Mouse (Mus musculus) kidney, adult 2 months (tissue): ENCODE data around the gene Tmem238. TPM values are rescaled to one million over a fixed set of nuclear protein-coding genes. Genes with fewer than 3 reads are reported as not detected.

Experiments used
- DNase-seq: peaks from one replicate; pipeline ENCODE4 v3.0.0; 2021
- H3K27ac ChIP-seq: fragments of 200-500 bp; 2 replicates; pipeline ENCODE4 v1.5.1; 2012; ENCODE audit warnings: low read depth, low read length, control low read depth, inconsistent platforms; ENCODE audit not compliant: insufficient read depth
- H3K27me3 ChIP-seq: fragments of 200-500 bp; replicated peaks from 2 replicates; pipeline ENCODE4 v1.6.1; 2012; ENCODE audit warnings: mild to moderate bottlenecking, moderate library complexity, low read length, inconsistent platforms; ENCODE audit not compliant: control insufficient read depth, insufficient read depth
- H3K36me3 ChIP-seq: fragments of 200-500 bp; 2 replicates; pipeline ENCODE4 v1.6.1; 2012; ENCODE audit warnings: mild to moderate bottlenecking, moderate library complexity, low read length, inconsistent platforms; ENCODE audit not compliant: control insufficient read depth, insufficient read depth
- H3K4me1 ChIP-seq: fragments of 200-500 bp; 2 replicates; pipeline ENCODE4 v1.6.1; 2011; ENCODE audit warnings: low read length; ENCODE audit not compliant: control insufficient read depth, insufficient read depth
- H3K4me3 ChIP-seq: fragments of 200-500 bp; 2 replicates; pipeline ENCODE4 v1.5.1; 2011; ENCODE audit warnings: mild to moderate bottlenecking, low read depth, low read length, control low read depth; ENCODE audit not compliant: insufficient read depth
- CTCF ChIP-seq: fragments of 200-500 bp; conservative IDR thresholded peaks from 2 replicates; pipeline ENCODE4 v1.5.1; 2011; ENCODE audit warnings: low read depth, mild to moderate bottlenecking, control low read depth, low read length, moderate library complexity, mixed read lengths; ENCODE audit not compliant: insufficient read depth, insufficient read length
- POLR2A ChIP-seq: fragments of 200-500 bp; IDR thresholded peaks from one replicate; pipeline ENCODE4 v1.6.1; 2011; ENCODE audit warnings: low read depth, low read length, control low read depth
- WGBS: fragments of 180-500 bp; shearing (Covaris S2); methylation state at CpG from one replicate; pipeline ENCODE4 v1.1.7; 2018; 5-methylcytosine and 5-hydroxymethylcytosine counted together
- polyA plus RNA-seq: library from polyadenylated mRNA; depleted of rRNA; stranded (reverse); fragments of >200 nt; gene quantifications from 2 replicates; pipeline ENCODE4 v1.2.3, GENCODE M21; 2012

Gene Tmem238
- polyA plus RNA-seq, 1 experiment = 57.8 TPM

DNA sequence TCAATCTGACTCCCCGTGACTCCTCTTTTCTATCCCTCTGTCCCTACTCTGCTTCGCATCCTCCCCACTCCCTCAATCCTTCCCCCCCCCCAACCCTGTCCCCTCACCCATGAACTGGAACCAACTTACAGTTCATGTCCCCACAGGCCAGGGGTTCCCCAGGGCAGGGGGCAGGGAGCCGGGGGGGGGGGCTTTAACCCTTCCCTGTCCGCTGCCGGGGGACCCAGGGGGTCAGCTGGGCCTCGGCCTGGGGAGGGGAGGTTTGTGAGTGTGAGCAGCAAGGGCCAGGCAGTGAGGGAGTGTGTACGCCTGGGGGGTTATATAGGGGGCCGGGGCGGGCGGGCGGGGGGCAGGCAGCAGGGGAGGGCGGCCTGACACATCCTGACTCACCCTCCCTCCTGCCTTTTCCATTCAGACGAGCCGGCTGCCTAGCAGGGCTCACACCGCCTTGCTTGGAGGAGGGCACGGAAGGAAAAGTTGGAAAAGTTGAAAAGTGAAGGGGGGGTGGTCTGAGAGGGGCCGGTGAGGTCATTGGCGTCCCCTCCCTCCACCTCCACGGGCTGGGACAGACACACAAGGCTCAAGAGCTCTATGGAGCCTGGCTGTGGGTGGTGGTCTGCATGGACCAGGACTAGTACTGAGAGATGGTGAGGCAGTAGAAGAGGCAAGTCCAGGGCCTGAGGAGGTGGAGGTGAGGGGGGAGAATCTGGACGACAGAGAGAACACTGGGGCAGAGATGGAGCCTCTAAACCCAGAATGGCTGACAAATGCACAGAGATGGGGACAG, 11.4 kb downstream of the Tmem238 start:
- H3K4me1 ChIP-seq = no peaks in the 10 kb centered on the region
- no peaks in the 10 kb centered on the region for H3K36me3 ChIP-seq
- H3K4me3 ChIP-seq = no peak overlapping the region
- no peak for DNase-seq
- 10% methylated on average over 20 of the region's 20 CpGs for WGBS
- no peak for TF ChIP-seq POLR2A
- no peak for TF ChIP-seq CTCF
- no peaks in the 10 kb centered on the region for H3K27me3 ChIP-seq
- no peak overlapping the region for H3K27ac ChIP-seq

DNA sequence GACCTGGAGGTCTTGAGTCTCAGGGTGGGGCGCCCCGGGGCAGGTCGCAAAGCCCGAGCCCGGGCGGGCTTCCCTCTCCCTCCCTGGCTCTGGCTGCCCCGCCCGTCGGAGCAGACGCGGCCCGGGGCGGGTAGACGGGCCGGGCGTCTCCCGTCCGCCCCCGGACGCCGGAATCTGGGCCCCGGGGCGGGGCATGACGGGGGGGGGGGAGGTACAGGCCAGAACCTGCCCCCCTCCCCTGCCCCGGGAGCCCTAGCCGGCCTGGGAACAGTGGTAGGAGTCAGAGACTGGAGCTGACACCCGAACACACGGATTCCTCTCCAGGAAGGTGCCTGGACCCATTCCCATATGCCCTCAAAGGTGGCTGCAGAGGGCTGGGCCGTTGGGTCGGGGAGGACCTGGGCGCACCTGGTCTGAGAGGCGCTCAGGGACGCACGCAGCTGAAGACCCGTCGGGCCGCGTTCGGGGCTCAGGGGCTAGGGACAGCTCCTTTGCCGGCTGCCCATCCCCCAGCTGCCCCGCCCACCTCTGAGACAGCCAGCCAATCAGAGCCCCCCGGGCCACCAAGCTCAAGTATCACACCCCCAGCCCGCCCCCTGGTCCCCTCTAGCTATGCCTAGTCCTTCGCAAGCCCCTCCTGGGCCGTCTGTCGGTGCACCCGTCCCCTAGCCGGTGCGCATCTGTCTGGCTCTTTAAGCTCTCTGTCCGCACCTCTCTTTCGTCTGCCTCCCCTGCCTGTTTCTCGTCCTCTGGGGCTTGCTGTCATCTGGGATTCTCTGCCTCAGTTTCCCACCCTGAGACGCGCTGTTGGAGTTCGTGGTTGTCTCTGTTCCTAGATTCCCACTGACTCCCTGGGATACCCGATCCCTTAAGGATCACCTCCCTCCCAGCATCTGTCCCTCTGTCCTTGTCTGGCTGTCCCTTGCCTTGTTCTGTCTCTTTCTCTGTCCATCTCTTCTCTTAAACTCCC, 12.3 kb downstream of the Tmem238 start:
- no peak for TF ChIP-seq POLR2A
- TF ChIP-seq CTCF = no peak
- Histone ChIP-seq H3K4me1 (no peaks in the 10 kb centered on the region), H3K4me3 (peak overlapping the region; percentile 63), H3K27me3 (no peaks in the 10 kb centered on the region), H3K27ac (no peak overlapping the region), H3K36me3 (no peaks in the 10 kb centered on the region)
- DNase-seq = peak; percentile 62
- 2% methylated on average over 55 of the region's 56 CpGs for WGBS

DNA sequence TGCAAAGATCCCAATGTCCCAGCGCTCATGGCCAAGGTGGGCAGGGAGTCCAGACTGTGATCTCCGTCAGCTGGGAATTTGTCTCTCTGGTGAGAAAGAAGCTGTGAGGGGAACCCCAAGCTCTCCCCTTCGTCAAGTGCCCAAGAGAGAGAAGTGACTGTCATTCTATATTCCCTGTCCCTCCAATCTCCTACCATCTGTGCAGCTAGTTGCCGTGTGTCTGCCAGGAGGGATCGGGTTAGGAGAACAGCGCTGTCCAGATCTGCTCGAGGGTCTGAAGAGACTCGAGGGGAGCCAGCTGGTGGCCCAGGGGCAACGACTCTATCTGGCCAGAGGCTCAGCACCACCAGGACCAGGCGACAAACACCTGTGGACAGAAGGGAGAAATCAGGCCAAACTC, 13.3 kb downstream of the Tmem238 start:
- 57% methylated on average over 10 of the region's 10 CpGs for WGBS
- DNase-seq = no peak
- no peaks in the 10 kb centered on the region for H3K27me3 ChIP-seq

DNA sequence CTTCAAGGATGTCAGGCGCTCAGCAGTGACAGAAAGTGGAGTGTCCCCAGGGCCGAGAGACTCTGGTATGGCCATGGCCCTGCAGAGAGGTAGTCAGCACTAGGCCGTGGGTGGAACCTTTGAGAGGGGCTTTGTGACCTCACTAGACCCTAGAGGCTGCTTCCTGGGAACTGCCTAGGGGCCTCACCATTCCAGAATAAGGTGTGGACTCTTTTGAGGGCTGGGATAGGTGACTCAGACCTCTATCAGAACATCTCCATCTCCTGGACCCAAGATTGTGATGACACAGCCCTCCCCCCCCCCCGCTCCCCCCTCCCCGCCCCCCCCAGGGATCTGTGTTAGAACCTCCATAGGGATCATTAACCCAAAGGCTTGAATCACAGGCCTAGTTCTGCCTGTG, 18.3 kb downstream of the Tmem238 start, which contains the start of gene Fam71e2:
Gene Fam71e2 (minus strand): TSS at position 101 of the 400 bp plus-strand sequence.
- Histone ChIP-seq H3K27me3 (no peaks in the 10 kb centered on the region), H3K36me3 (no peaks in the 10 kb centered on the region), H3K4me3 (no peak within 1 kb of the TSS), H3K4me1 (no peaks in the 10 kb centered on the region), H3K27ac (no peak within 1 kb of the TSS)
- 77% methylated on average over 4 of the region's 5 CpGs for WGBS
- DNase-seq = no peak
- TF ChIP-seq POLR2A (no peak), CTCF (no peak)

More for the DNA sequence above, 13.3 kb downstream of the Tmem238 start:
- no peak overlapping the region for H3K27ac ChIP-seq
- TF ChIP-seq CTCF = no peak
- no peak for TF ChIP-seq POLR2A
- H3K4me1 ChIP-seq = no peaks in the 10 kb centered on the region
- H3K4me3 ChIP-seq = no peak overlapping the region
- H3K36me3 ChIP-seq = no peaks in the 10 kb centered on the region

DNA sequence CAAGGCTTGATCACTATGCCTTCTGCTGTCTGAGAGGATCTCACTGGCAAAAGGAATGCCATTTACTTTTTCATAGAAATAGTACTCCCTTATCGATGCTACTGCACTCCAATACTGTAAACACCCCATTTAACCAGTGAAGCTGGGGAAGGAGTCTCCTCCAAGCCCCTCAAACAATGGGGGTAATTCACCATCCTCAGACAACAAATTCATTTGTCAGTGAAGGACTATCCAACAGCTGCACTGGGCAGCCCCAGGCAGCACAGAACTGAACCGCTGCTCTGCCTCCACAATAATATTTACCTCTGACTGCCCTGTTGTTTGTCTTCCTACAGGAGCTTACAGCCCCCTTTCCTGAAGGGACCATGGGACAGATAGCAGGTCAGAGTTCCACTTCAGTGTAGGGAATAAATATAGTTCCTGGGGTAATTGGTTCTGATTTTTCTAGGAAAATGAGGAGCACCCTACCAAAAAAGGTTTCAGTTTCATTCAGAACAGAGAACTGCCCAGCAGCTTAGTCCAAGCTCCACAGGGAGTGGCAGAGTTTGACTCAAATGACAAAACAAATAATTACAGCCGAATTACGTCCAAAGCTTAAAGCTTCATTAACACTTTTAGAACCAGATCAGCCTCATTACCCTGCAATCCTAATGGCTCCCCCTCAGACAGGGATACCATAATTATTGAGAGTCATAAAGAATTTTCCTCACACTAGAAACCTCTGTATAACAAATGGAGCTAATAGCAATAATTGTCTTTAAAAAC, 24.3 kb downstream of the Tmem238 start:
- no peak for TF ChIP-seq POLR2A
- TF ChIP-seq CTCF = no peak

DNA sequence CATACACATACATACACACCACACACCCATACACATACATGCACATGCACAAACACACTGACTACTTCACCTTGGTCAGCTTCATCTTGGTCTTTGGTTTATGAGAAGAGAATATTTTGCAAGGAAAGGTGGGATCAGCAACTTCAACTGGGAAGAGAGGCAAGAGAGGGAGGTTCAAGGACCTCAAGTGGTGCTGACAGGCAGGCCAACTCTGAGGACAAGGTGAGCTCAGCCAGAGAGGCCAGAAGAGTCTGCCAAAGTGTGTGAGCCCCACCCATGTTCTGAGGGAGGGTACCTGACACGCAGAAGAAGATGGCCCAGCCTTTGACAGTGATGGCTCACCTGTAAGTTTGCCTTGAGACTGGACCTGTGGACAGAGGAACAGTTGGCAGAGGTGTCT, 29.8 kb downstream of the Tmem238 start:
- 45% methylated on average over 1 of the region's 1 CpGs for WGBS
- Histone ChIP-seq H3K36me3 (no peaks in the 10 kb centered on the region), H3K4me3 (no peak overlapping the region), H3K27ac (no peak overlapping the region), H3K4me1 (no peaks in the 10 kb centered on the region), H3K27me3 (no peaks in the 10 kb centered on the region)
- TF ChIP-seq POLR2A (no peak), CTCF (no peak)
- DNase-seq = no peak

More for the DNA sequence above, 24.3 kb downstream of the Tmem238 start:
- H3K4me3 ChIP-seq = no peak overlapping the region
- no peaks in the 10 kb centered on the region for H3K36me3 ChIP-seq
- DNase-seq = no peak
- H3K27ac ChIP-seq = no peak overlapping the region
- no peaks in the 10 kb centered on the region for H3K4me1 ChIP-seq
- 25% methylated on average over 4 of the region's 4 CpGs for WGBS
- H3K27me3 ChIP-seq = no peaks in the 10 kb centered on the region
